Mouse (Mus musculus) gonadal fat pad, adult 2 months (tissue): ENCODE data around the gene Thbs1. TPM values are rescaled to one million over a fixed set of nuclear protein-coding genes. Genes with fewer than 3 reads are reported as not detected.
A peak's percentile ranks its signal among the peaks of the same experiment; 100 is the strongest.

Experiments
- DNase-seq: peaks from one replicate; pipeline ENCODE4 v3.0.0-alpha.2; 2012; ENCODE audit warnings: low read depth
- polyA plus RNA-seq: library from polyadenylated mRNA; depleted of rRNA; stranded (reverse); fragments of >200 nt; gene quantifications from 2 replicates; pipeline ENCODE4 v1.2.3, GENCODE M21; 2012; rRNA removed

The Thbs1 gene
- polyA plus RNA-seq = 10.5 and 11.7 TPM in 2 replicates

DNA sequence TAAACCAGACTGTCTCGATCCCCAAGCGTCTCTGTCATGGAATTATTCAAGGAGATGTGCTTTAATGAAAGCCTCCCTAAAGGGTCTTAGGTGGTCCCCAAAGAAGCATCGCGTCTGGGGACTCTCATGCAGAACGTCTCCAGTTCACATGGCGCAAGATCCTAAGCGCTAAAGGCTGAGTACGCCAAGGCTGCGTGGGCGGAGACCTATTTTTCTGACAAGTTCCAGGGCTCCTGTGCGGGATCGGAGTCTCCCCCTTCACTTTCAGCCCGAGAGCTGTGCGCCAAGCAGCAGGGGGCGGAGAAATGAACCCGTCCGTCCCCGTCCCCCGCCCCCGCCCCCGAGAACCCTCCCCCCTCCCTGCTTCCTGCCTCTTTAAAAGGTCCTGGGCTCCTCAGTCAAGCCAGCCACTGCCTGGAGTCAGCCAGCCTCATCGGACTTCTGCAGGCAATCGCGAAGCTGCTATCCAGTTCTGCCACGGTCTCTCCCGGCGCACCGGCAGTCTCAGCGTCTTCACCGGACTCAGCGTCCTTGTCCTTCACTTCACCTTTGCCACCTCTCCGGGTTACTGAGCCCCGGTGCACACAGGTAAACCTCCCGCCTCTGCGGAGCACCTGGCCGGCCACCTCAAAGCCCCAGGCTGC lies at the start of gene Thbs1:
Gene Thbs1, plus strand, starts transcription at position 389 of the 644 bp plus-strand sequence.
- no peak for DNase-seq

DNA sequence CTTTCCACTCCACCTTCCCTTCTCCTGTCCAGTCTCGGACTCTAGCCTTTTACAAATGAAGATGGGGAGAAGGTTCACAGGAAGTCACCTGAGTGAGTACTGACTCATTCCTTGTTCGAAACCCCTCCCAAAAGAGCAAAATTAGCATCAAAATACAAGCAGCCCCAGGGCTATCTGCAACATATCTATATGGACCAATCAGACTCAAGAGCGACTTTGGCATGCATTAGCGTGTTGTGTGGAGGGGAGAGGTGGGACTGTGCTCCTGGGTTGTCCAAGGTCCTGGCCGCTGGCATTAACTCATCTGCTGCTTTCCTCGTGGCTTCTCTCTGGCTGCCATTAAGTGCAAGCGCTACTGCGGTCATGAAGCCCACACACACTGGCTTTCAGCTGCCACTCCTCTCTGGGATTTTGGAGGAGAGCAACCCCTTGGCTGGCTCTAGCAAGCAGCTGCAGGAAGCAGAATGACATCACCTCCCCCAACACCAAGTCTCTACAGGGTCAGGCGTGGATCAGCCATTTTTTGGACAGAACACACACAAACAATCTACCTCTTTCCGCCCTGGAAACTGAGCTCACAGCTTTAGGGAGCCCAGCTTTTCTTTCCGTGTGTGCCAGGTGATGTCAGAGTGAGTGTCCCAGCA lies 47.4 kb upstream of the Thbs1 start:
- no peak for DNase-seq

DNA sequence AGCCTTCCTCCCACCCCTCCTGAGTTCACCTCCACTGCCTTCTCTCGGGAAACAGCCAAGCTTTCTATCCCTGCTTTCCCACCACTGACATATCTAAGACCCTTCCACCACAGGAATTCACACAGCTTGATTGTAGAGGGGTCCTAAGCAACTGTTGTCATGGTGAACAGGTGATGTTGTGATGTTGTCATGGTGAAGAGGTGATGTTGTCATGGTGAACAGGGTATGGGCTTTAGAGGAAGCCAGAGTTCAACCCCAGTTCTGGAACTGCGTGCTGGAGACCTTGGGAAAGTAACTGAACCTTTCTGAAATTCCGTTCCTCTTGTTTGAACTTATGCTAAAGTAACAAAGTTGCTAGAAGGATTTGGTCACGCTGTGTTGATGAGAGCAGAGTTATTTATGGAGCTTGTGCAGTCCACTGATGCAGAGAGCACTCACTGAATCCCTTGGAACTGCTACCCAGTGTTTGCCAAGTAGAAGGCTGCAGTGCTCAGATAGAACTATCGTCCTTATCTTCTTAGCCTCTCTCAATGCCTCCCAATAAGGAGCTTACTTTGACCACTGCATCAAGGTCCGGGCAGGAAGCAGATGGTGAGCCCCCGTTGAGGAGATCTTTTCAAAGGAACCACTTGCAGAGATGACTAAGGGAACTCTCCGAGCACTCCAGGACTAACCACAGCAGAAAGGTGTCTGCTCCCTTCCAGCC lies 45.5 kb upstream of the Thbs1 start:
- no peak for DNase-seq

DNA sequence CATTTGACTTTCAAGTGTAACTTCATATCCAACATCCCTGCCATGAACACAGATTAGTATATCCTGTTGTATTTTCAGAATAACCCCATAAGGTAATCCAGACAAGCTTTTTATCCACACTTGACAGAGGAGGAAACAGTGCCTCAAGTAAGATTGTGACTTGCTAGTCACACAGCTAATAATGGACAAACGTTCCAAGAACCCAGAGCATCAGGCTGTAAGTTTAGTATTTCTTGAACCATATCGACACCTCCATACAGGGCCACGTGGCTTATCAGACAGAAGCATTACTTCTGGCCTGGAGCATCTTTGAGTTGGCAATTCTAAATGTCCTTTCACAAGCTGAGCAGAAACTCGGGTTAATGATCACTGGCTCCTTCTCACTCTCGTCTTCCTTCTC lies 41.7 kb upstream of the Thbs1 start:
- DNase-seq = no peak

DNA sequence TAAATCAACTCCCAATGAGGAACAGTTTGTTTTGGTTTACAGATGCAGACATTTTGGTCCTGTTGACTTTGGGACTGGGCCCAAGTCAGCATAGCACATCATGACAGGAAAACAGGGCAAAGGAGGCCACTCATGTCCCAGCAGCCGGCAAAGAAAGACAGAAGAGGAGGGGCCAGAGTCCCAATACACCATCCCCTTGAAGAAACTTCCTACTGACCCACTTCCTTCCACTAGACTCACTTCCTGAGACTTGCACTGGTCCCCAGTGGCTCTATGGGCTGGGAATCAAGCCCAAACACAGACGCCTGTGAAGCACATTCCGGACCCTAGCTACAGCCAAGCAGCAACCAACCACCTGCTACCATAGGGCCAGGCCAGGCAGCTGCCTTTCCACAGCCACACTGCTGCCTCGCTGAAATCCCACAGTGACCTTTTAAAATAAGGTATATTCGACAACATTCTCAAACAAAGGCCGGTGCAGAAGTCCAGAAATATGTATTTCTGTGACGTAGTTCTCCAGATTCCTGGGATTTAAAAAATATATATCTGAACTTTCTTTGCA lies 38.8 kb upstream of the Thbs1 start:
- no peak for DNase-seq

DNA sequence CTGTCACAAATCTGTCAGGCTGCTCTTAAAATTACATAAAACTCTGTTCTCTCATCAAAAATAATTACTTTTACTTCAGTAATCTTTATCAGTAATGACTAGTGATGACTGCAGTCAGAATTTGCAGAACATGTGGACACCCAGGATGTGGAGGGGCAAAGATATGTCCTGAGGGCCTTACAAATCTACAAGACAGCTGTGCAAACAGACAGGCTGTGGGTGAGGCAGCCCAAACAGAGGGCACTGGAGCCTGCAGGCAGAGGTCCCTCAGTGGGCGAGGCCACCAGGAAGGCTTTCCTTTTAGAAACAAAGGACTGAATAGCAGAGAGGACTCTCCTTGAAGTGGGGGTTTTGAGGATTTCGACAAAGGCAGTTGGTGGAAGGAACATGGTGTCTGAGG lies 37.6 kb upstream of the Thbs1 start:
- DNase-seq = no peak

DNA sequence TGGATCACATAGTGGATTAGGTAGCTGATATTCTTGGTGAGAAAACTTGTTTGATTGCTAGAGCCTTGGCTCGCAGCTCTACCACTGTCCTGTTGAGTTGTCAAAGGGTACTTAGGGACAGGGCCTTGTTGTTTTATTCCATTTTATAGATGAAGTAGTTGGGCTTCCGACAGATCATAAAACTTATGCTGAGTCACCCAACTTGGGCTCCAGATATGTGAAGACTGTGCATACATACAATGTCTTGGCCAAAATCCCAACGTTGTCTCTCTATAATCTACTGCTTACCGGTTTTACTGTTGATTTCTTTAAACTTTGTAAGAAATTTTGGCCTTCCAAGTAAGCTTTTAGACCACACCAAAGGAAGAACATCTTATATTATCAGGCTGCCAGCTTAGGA lies 36.5 kb upstream of the Thbs1 start:
- no peak for DNase-seq

DNA sequence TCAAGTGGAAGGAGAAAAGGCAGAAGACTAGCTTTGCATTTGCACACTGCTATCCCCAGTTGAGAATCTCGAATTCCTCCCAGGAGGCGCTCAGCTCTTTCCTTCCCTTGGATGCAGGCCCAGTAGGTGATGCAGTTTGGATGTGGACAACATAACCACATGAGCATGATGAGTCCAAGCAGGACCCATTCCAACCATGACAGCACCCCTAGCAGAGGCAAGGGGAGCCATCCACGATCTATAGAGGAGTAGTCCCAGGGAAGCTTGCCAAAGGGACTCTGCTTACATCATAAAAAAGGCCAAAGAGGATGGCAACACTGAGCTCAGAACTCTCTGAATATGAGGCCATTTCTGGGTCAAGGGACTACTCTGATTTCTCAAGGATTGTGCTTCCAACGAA lies 32.5 kb upstream of the Thbs1 start:
- DNase-seq = no peak

DNA sequence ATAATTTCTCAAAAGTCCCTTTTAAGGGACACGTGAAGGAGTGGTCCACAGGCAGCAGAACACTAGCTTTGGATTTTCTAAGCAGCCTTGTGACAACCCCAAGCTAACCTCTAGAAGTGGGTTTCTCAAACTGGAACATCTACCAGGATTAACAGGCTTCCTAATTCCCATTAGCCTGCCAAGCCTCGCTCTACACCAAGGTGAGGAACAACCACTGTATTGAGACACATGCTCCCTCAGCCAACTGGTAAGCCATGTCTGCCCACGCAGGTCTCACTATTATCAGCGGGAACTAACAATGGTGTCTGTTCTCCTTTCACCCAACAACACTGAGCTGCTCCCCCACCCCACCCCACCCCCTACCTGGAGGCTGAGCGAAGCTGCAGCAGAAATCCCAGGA lies 30.1 kb upstream of the Thbs1 start:
- peak; percentile 94 for DNase-seq

DNA sequence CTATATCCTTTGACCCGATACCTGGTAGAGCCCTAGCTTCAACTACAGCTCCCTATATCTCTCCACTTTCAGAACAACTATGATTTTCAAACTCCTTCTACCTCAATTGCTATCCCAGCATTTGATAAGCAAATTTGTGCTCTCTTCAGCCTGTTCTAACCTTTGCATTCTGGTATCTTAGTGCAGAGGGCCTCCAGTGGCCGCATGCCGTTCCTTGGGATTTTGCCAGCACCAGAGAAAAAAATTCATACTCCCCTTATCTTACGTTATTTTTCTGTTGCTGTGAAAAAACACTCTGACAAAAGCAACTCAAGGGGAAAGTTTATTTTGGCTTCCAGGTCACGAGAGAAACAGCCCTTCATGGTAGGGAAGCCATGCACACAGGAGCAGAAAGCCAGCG lies 28.0 kb upstream of the Thbs1 start:
- no peak for DNase-seq

DNA sequence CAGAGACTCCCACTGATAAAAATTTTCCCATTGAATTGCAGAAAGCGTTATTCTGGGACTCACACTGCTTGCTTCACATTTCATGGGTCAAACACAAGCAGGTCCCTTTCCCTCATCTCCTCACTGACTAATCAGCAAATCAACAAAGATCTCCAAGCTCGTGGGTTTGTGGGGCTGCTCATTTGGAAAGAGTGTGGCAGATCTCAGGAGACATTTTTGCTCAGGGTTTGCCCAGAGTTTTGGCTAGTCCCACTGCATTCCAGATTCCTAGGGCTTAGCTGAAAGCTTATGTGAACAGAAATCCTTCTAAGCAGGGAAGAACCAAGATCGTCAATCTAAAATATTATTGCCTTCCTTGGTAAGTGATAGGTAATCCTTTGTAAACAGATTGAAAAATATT lies 27.0 kb upstream of the Thbs1 start:
- no peak for DNase-seq

DNA sequence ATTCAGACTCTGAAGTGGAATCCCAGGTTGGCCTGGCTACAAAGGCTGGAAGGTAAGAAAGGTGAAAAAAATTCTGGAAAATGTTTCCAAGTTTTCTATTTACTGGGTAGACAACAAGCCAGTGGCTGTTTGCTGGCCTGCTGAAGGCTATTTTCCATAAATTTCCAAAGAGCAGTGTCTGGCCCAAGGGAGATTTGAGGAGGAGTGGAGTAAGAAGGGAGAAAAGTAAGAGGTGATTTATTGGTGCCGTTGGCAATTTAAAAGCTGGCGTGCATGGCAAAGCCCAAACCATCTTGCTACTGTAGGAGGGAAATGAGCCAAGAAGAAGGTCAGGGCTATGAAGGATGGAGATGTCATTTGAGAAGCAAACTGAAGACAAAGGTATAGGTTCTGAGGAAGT lies 26.0 kb upstream of the Thbs1 start:
- DNase-seq = peak; percentile 91

DNA sequence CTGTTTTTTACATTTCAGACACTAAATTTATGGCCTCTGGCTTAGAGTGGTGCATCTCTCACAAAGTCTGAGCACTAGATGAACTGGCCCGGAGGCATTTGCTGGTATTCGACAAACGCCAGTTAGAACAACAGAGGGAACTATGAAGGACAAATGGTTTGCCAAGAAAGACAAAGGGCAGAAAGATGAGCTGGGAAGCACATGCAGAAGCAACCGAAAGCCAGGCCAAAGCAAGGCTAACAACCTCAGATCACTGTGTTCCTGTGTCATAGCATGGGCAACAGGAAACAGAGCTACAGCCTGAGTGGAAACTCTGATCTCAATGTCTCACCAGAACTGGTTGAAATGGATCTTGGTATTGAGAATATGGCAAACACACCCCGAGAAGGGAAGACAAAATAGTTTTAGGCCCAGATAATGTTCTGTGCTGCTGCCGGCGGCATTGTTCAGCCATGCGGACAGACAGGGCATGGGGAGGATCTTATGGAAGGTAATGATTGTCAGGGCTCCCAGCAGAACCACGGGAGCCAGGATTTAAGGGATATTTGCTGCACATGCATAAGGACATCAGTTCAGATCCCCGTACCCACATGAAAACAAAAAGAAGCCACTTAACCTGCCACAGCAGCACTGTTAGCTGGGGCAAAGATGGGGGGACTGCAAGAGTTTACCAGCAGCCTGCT lies 24.5 kb upstream of the Thbs1 start:
- DNase-seq = no peak

DNA sequence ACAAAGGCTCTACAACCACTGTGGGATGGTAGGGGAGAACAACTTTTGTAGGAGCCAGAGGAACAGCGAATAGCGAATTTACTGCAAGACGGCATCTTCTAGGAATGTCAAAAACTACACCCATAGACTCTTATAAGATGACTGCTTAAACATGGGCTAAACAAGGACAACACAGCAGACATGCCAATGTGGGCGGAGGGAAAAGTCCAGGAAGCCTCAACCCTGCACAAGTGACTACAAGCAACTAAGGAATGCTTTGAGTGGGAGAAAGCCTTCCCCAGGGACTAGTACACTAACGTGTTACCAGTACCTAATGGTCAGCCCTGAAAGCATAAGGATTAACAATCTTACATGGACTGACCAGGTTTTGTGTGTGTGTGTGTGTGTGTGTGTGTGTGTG lies 20.4 kb upstream of the Thbs1 start:
- no peak for DNase-seq

DNA sequence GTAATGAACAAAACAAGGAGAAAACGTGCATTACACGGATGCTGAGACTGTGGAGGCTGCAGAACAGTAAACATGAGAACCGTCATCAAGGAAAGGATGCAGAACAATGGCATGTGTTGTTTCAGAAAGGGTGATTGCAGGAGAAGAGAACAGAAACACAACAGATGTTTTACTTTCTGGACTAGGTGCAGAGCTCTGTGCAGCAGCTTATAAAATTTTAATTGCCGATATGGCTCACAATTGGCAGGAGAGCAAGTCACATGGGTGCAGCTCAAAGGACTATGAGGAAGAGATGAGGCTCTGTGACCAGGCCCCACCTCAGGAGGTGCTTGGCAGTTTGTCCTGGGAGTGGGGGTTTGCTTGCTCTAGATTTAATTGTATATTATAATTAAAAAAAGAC lies 12.6 kb upstream of the Thbs1 start:
- DNase-seq = no peak

DNA sequence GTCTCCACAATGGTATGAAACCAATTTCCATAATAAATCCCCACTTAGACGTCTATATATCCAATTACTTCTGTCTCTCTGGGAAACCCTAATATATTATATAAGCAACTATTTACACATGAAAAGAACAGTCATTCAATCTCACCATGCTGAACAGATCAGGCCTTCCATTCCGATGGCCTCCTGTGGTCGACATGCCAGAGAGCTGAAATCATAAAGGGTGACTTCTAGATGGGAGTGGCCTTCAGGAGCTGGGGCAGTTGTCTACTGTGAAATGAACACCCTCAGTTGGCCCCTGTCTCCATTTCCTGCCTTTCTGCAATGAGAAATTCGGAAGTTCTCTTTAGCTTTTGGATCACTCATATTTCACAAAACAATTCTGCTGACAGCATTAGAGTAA lies 9.5 kb upstream of the Thbs1 start:
- DNase-seq = no peak

DNA sequence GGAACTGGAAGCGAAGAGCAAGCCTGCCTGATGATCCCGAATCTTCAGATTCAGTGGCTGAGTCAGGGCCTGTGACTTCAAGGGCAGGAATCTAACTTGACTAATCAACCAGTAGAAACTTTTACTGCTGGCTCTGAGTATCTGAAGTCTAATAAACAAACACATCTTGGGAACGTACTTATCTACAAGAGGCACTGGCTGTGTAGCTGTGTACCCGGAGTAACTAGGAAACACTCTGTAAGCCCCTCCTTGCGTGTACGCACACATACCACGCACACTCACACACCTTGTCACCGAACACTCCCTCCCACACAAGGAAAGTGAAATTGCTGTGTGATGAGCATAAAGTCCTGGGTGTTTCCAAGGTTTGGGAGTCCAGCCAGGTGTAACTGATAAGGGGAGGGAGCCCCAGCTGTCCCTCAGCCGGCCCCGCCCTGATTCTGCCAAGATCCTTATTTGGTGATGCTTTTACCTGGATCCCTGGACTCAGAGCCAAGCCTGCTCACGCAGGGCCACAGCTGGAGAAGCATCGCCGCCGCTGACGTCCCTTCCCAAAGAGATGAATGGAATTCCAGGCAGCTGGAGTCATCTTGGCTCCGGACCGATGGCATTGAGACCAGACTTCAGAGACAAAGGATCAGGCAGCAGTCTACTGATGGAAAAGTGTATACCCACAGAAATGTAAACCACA lies 1.3 kb upstream of the Thbs1 start:
- DNase-seq = no peak

DNA sequence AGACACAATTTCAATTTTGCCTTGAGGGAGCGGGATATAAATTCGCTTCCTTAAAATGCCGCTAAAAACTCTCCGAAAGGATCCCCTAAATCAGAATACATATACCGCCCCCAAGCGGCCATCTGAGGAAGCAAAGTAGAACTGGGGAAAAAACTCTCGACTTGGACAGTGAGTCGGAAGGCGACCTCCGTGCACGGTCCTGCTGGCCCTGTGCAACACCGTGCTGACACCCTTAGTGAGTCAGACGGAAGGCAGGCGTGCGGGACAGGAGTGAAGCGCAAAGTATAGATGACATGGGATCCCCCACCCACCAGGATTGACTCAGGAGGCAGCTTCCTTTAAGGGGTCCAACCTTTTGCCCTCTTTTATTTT lies 574 bp upstream of the Thbs1 start:
- DNase-seq = no peak

DNA sequence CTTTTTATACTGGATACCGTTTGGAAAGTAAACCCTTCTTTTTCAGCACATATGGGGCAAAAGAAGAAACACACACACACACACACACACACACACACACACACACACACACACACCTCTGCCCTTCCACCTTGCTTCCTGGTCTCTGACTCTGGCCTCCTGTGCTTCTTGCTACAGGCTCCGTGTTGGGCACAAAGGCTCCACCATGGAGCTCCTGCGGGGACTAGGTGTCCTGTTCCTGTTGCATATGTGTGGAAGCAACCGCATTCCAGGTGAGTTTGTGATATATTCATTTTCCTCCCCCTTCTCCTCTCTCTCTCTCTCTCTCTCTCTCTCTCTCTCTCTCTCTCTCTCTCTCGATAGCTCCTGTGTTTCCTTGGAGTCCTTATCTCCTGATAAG lies 762 bp downstream of the Thbs1 start:
- no peak for DNase-seq

DNA sequence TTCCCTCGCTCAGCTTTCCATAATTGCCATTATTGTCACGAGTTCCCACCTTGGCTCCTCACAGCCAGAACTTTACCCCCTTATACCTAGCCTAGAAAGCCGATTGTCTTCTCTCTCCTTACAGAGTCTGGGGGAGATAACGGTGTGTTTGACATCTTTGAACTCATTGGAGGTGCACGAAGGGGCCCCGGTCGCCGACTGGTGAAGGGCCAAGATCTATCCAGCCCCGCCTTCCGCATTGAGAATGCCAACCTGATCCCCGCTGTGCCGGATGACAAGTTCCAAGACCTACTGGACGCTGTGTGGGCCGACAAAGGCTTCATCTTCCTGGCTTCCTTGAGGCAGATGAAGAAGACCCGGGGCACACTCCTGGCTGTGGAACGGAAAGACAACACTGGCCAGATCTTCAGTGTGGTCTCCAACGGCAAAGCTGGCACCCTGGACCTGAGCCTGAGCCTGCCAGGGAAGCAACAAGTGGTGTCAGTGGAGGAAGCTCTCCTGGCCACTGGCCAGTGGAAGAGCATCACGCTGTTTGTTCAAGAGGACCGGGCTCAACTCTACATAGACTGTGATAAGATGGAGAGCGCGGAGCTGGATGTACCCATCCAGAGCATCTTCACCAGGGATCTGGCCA lies 1.3 kb downstream of the Thbs1 start:
- no peak for DNase-seq

DNA sequence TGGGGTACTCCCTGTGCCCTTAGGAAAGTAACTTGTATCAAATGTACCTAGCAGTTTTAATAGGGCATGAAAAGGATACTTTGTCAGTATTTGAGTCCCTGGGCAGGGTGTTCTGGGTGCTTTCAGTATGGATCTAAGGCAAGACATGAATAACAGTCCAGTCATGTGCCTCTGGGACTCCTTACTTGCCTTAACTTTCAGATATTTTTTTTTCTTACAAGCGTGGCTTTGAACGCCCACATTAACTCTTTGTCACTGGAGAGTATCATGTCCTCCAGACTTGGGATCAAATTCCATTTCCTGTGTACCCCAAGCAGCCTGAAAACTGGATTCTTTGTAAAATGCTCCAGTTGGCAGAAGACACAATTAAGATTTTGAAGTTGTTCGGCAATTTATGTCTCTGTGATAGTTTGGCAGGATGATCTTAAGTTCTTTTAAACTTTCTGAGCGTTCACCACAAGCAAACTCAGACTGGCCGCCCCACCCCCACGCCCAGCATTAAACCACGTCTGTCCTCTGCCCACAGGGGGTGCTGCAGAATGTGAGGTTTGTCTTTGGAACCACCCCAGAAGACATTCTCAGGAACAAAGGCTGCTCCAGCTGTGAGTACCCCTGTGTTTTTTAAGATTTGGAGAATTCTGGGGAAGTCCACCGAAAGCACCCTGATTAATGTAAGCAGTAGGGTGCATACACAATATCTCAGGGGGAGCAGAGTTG lies 2.3 kb downstream of the Thbs1 start:
- DNase-seq = no peak
